Mouse (Mus musculus): ENCODE data around the gene Saal1.

- TF ChIP-seq CTCF (IDR thresholded peaks at IDR 0.05) (no peak), EP300 (IDR thresholded peaks at IDR 0.05) (no peak)
These were observed 9.9 kb downstream of the Saal1 start for GRCm38 (mm10) chr7:46700521-46701025.
